Mouse (Mus musculus) heart, adult 11 months (tissue): Measurements from ENCODE around the gene Stag1.

Source experiments
- DNase-seq: peaks from one replicate; pipeline ENCODE4 v3.0.0; 2022

The Stag1 gene

GRCm38 (mm10) chr9:100597546-100597945 is at the start of gene Stag1:
TSS of gene Stag1 (plus strand) at chr9:100597798.
- peak; percentile 74 for DNase-seq

- no peak for DNase-seq
These were observed 49.3 kb upstream of the Stag1 start for GRCm38 (mm10) chr9:100548313-100548712.

- no peak for DNase-seq
These were observed 41.9 kb upstream of the Stag1 start for GRCm38 (mm10) chr9:100555686-100556085.

GRCm38 (mm10) chr9:100558023-100558573 is 39.5 kb upstream of the Stag1 start:
- no peak for DNase-seq

GRCm38 (mm10) chr9:100558991-100559390 is 38.6 kb upstream of the Stag1 start:
- DNase-seq: no peak

- no peak for DNase-seq
These were observed 37.2 kb upstream of the Stag1 start for GRCm38 (mm10) chr9:100560251-100560890.

GRCm38 (mm10) chr9:100569798-100570625 is 27.6 kb upstream of the Stag1 start:
- DNase-seq: peak; percentile 96

- peak; percentile 94 for DNase-seq
These were observed 26.9 kb upstream of the Stag1 start, which contains the start of gene Slc35g2 for GRCm38 (mm10) chr9:100570626-100571233. TSS of gene Slc35g2 (minus strand) at chr9:100571090.

- DNase-seq: no peak
These were observed 26.1 kb upstream of the Stag1 start for GRCm38 (mm10) chr9:100571511-100571910.

GRCm38 (mm10) chr9:100573300-100573699 is 24.3 kb upstream of the Stag1 start:
- DNase-seq: peak; percentile 46

- DNase-seq: peak; percentile 78
These were observed 23.7 kb upstream of the Stag1 start for GRCm38 (mm10) chr9:100573942-100574341.

- DNase-seq: peak; percentile 68
These were observed 17.3 kb upstream of the Stag1 start for GRCm38 (mm10) chr9:100580196-100580740.

- DNase-seq: peak; percentile 93
These were observed 15.8 kb upstream of the Stag1 start for GRCm38 (mm10) chr9:100581543-100582492.

- DNase-seq: peak; percentile 70
These were observed 14.6 kb upstream of the Stag1 start for GRCm38 (mm10) chr9:100582883-100583575.

- peak; percentile 27 for DNase-seq
These were observed 13.6 kb upstream of the Stag1 start for GRCm38 (mm10) chr9:100584031-100584430.

- DNase-seq: peak; percentile 60
These were observed 7.1 kb upstream of the Stag1 start for GRCm38 (mm10) chr9:100590462-100590861.

- DNase-seq: no peak
These were observed 1.3 kb upstream of the Stag1 start for GRCm38 (mm10) chr9:100596317-100596716.

- peak; percentile 70 for DNase-seq
These were observed 2.2 kb downstream of the Stag1 start for GRCm38 (mm10) chr9:100599761-100600328.

GRCm38 (mm10) chr9:100602130-100602529 is 4.5 kb downstream of the Stag1 start:
- no peak for DNase-seq

- no peak for DNase-seq
These were observed 5.6 kb downstream of the Stag1 start for GRCm38 (mm10) chr9:100603156-100603555.

- peak; percentile 30 for DNase-seq
These were observed 7.9 kb downstream of the Stag1 start for GRCm38 (mm10) chr9:100605522-100605921.
